Mouse (Mus musculus) spleen, postnatal 10 days (tissue): ENCODE results near the gene Hoxc8.

Experiments
- DNase-seq, 2 experiments: peaks; one replicate each; pipeline ENCODE4 v3.0.0; 2021 to 2022; ENCODE audit warnings: low spot score in 2 of 2

Hoxc8 gene

GRCm38 (mm10) chr15:102990461-102991397, at the start of gene Hoxc8:
Gene Hoxc8 (plus strand): TSS chr15:102990607.
- no peak for DNase-seq

DNA sequence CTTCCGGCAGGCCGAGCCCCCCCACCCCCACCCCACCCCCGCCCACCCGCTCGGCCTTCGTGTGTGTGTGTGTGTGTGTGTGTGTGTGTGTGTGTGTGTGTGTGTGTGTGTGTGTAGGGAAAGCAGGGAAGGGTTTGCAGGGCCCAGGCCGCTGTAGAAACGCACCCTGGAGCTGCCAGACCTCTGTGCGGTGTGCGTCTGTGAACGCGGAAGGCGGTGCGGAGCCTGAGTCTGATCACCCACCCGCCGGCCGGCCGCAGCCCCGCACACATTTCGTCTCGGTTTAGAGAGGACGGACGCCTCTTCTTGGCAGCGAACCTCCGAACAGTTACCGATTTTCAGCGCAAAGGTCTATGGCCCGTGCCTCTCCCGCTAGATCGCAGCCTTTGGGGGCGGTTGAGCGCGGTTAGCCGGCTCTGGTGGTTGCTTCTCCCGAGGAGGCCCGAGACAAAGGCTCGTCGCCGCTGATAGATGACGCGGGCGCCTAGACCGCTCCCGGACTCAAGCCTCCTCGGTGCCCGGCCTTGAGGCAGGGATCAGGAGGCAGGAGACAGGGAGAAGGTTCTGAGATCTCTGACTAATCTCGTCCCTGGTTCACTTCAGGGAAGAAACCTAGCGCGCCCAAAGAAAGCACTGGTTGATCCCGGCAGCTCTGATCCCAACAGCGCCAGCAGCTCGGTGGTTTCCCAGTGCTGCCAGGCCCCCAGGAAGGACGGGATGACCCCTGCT, 47.5 kb upstream of the Hoxc8 start:
- DNase-seq = no peak

- no peak for DNase-seq
Observed at GRCm38 (mm10) chr15:102943468-102943813, 47.0 kb upstream of the Hoxc8 start.

- no peak for DNase-seq
Observed at GRCm38 (mm10) chr15:102945185-102946077, 45.0 kb upstream of the Hoxc8 start.

DNA sequence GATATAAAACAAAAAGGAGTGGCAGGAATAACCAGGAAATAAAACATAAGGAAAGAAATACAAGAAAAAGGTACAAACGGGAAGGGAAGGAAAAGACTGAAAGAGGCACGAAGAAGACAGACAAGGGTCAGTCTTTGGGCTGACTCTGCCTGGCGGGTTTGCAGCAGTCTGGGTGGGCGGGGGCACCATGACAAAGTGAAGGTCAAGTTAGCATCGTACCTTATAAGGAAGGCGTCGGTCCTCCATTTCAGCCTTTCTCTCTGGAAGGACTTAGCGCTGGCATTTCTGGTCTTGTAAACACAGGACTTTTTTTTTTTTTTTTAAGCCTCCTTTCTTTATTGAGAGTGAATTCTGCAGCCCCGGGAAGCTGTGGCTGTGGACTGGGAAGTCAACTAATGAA, 43.1 kb upstream of the Hoxc8 start:
- DNase-seq = no peak

DNA sequence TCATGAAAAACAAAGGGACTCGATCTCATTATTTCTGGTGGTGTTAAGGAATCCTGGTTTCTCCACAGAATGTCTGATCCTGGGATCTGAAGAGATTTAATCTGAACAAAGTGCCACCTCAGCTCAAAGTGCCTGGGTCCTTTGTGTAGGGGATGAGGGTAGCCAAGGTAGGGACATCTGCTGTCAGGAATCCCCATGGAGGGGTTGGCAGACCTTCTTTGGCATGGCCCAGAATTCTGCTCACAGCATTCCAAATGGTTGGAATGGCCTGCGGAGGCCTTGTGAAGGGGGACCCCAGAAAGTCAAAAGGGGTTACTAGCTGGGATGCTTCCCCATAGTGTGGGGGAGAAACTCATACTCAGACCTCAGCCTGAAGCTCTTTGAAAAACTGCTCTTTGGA, 41.6 kb upstream of the Hoxc8 start:
- no peak for DNase-seq

- DNase-seq = no peak
Observed at GRCm38 (mm10) chr15:102949696-102950095, 40.7 kb upstream of the Hoxc8 start.

DNA sequence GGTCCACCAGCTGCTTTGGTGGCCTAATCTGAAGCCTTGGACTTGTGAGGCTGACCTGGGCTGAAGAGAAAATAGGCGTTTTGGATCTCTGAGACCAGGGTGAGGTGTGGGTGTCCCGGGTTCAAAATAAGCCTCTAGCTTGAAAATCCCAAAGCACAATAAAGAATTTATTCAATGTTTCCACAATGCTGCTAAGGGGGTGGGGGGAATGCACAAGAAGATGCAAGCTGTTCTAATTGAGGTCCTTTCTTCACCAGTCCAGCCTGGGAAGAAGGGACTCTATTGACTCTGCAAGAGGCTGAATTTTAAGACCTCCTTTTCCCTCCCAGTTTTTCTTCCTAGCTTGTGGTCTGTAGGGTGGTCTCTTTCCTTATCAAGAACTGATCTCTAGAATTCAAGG, 39.5 kb upstream of the Hoxc8 start:
- no peak for DNase-seq

- DNase-seq = no peak
Observed at GRCm38 (mm10) chr15:102953561-102953960, 36.8 kb upstream of the Hoxc8 start.

GRCm38 (mm10) chr15:102954192-102955006, 36.0 kb upstream of the Hoxc8 start, which contains the start of gene Hoxc11:
Gene Hoxc11 (plus strand): TSS chr15:102954427.
- no peak for DNase-seq

GRCm38 (mm10) chr15:102955007-102955382, 35.4 kb upstream of the Hoxc8 start:
- no peak for DNase-seq

DNA sequence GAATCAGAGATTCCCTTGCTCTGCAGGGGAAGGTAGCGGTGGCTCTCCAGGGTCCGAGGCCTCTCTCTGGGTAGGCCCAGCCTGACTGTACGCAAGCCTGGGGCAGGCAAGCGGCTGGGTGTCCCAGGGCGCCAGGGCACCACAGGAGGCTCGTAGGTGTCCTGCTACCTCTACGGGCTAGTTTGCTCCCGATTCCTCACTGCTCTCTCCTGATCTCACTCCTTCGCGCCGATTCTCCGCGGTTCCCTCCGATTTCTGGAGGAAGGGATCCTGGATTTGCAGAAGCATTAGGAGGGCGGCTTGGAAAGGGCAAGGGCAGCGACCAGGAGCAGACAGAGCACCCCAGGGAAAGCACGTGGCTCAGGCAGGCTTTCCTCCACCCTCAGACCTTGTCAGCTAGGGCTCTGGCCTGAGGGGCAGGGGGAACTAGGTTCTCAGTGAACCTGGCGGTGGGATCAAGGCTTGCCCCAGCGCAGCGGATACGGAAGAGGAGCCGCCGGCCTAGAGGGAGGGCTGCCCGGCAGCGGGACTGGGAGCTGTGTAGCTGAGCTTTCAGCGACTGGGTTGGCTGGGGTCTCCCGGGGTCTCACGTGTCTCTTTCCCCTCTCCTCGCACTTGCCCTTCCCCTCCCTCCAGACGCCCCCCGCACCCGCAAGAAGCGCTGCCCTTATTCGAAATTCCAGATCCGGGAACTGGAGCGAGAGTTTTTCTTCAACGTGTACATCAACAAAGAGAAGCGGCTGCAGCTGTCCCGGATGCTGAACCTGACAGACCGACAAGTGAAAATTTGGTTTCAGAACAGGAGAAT, 34.4 kb upstream of the Hoxc8 start:
- no peak for DNase-seq

DNA sequence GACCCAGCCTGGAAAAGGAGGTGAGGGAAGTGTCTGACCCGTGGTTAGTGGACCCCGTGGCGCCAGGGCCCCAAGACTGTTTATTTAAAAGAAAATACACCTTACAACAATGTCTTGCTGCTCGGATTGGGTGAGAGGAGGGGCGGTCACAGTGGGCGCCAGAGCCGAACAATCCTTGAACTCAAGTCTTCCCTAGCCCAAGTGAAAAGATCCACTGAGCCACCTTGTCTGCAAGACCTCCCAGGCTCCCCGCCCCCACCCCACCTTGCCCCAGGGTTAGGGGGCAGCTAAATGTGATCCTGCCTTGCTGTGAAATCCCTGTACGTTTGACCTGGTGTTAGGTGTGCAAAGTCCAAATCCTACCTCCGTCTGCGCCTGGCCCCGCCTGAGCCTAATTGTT, 33.5 kb upstream of the Hoxc8 start:
- DNase-seq = no peak

DNA sequence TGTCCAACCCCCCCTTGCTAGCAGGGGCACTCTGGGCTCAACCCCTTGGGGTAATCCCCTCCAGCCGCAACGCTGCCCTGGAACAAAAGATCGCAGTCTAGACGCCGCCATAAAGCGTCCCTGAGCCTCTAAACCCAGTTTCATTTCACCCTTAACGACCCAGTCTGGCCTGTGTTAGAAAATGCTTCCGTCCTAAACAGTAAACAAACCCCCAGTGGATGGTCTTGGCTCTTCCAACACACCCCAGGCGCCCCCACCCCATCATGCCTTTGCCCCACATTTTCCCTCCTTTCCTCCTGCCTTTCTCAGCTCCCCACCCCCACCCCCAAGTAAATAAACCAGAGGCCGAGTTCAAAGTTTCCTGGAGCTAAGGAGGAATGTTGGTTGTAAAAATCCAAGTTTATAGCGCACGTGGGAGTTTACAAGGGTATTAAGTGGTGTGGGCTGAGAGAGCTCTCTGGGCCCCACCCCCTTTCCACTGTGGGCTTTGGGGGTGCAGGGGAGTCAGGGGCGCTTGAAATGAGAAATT, 30.7 kb upstream of the Hoxc8 start:
- no peak for DNase-seq

- no peak for DNase-seq
Observed at GRCm38 (mm10) chr15:102961728-102962127, 28.7 kb upstream of the Hoxc8 start.

- DNase-seq = no peak
Observed at GRCm38 (mm10) chr15:102962492-102962891, 27.9 kb upstream of the Hoxc8 start.

GRCm38 (mm10) chr15:102963259-102963658, 27.1 kb upstream of the Hoxc8 start:
- DNase-seq = no peak

DNA sequence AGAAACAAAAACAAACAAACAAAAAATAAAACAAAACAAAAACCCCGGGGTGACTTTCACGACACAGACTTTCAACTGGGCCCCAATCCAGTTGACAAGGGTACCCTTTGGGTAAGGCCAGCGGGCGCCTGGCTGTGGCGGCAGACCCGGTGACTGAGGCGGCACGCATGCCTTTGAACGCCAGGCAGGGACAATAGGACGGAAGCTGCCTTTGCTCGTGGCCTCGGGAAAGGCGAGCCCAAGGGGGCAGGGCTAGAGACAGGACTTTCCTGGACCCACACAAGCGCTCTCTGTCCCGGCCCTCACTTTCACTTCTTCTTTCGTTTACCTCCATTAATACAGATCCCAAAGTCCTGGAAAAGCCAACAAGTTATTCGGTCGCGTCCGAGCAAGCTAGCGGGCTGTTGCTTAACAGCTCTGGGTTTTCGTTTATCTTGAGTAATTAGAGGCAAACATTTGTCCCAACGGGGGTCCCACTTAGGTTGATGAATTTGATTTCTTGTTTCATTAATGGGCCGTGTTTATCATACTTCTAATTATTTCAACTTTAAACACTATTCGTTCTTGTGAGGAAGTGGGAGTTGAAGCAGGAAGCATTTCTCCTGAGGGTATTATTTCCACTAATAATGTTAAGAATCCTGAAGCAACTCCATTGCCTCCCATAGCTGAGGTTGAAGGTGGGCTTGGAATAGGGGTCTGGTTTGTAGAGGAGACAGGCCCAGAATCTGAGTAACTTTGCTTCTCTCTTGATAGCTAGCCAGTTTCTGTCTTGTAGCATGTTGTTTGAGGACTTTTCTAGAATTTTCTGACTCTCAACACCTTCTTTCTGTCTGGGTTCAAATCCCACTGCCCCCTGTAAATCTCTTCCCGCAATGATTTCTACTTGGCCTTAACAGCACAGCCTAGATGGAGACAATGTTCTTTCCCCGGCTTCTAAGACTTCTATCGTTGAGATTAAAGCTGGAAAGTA, 26.5 kb upstream of the Hoxc8 start:
- DNase-seq = no peak
